In genomic region chr3:99560917-99561316, GRCm38 (mm10) we compare ENCODE assay signal across 10 mouse cellular contexts.
A peak's percentile ranks its signal among the peaks of the same experiment; 100 is the strongest.
DNase-seq lines count a peak whose midpoint lies in the region; ATAC-seq and TF ChIP-seq lines count a peak whose summit lies in the region.
"Had no signal": no experiment of that assay in that cellular context is flagged by ENCODE, and none has a peak within 500 bp of the region (broad histone marks: within the 10 kb centered on the region; RNA-seq: fewer than 3 reads in every experiment).

No protein-coding gene starts in this region.

- H3K4me1 ChIP-seq in heart, embryonic 14.5 days (ENCODE audit: control insufficient read depth in 2 of 2, insufficient read depth in 2 of 2, low read length in 2 of 2) = peaks cover 2 to 15% of the 10 kb centered on the region in 2 experiments; a peak in 3 of 4 replicates
- no peaks in the 10 kb centered on the region for H3K4me1 ChIP-seq in lung, embryonic 14.5 days (ENCODE audit: insufficient read depth)
- no peaks in the 10 kb centered on the region for H3K4me1 ChIP-seq in lung, adult 2 months (ENCODE audit: control insufficient read depth, insufficient read depth, low read length)
- no peaks in the 10 kb centered on the region for H3K4me1 ChIP-seq in stomach, embryonic 15.5 days

- H3K27me3 ChIP-seq in heart, embryonic 14.5 days (ENCODE audit: control insufficient read depth, insufficient read depth, low read length) = no peaks in the 10 kb centered on the region
- H3K27me3 ChIP-seq in lung, embryonic 14.5 days (ENCODE audit: insufficient read depth, low read length) = no peaks in the 10 kb centered on the region
- H3K27me3 ChIP-seq in stomach, embryonic 15.5 days (replicated peaks) = no peaks in the 10 kb centered on the region

- no peaks in the 10 kb centered on the region for H3K9me3 ChIP-seq in heart, embryonic 14.5 days (ENCODE audit: control insufficient read depth, low read length)
- H3K9me3 ChIP-seq in lung, embryonic 14.5 days (ENCODE audit: low read depth, low read length) = no peaks in the 10 kb centered on the region
- H3K9me3 ChIP-seq in stomach, embryonic 15.5 days = no peaks in the 10 kb centered on the region

- no peak overlapping the region for H3K27ac ChIP-seq in heart, embryonic 14.5 days (replicated peaks in 1 of 2; ENCODE audit: control insufficient read depth in 1 of 2, insufficient read depth in 1 of 2, low read depth in 2 of 2, low read length in 2 of 2)
- no peak overlapping the region for H3K27ac ChIP-seq in lung, embryonic 14.5 days (ENCODE audit: low read depth)
- H3K27ac ChIP-seq in stomach, embryonic 15.5 days = no peak overlapping the region

- TF ChIP-seq POLR2A in lung, adult 2 months (IDR thresholded peaks at IDR 0.05; ENCODE audit: borderline replicate concordance, extremely low read depth, low read depth, low read length) = no peak

- DNase-seq in adrenal gland, adult (ENCODE audit: inconsistent age in 2 of 2, low spot score in 1 of 2) = peak; percentile 2 to 24
- no peak for DNase-seq in adrenal gland, postnatal 4 days (ENCODE audit: low spot score in 2 of 2)
- no peak for DNase-seq in heart, adult 9 months (ENCODE audit: low spot score in 2 of 2)
- peak; percentile 51 for DNase-seq in lung, embryonic 14.5 days
- DNase-seq in lung, adult 2 months = no peak
- DNase-seq in left cerebral cortex, adult 8-10 months (ENCODE audit: low spot score in 2 of 2) = no peak
- DNase-seq: kidney, adult 2 months; right cerebral cortex, postnatal 14 days had no signal

- 37% methylated on average over 1 of the region's 1 CpGs for WGBS in heart, embryonic 14.5 days
- WGBS in lung, embryonic 14.5 days = 30% methylated on average over 1 of the region's 1 CpGs
- WGBS in lung, adult 2 months = 35% methylated on average over 1 of the region's 1 CpGs
- 37% methylated on average over 1 of the region's 1 CpGs for whole genome bisulfite sequencing in stomach, embryonic 15.5 days

- H3K36me3 ChIP-seq in heart, embryonic 14.5 days (ENCODE audit: control insufficient read depth, insufficient read depth, low read length) = no peaks in the 10 kb centered on the region
- no peaks in the 10 kb centered on the region for H3K36me3 ChIP-seq in lung, embryonic 14.5 days (ENCODE audit: insufficient read depth)
- H3K36me3 ChIP-seq in stomach, embryonic 15.5 days = no peaks in the 10 kb centered on the region

- H3K4me3 ChIP-seq in heart, embryonic 14.5 days (ENCODE audit: control insufficient read depth in 1 of 2, insufficient read depth in 1 of 2, low read depth in 1 of 2, low read length in 2 of 2) = no peak overlapping the region
- no peak overlapping the region for H3K4me3 ChIP-seq in lung, embryonic 14.5 days (ENCODE audit: low read depth, low read length)
- no peak overlapping the region for H3K4me3 ChIP-seq in lung, adult 2 months (replicated peaks; ENCODE audit: extremely low read depth, low read depth, low read length)
- H3K4me3 ChIP-seq in stomach, embryonic 15.5 days (replicated peaks) = no peak overlapping the region

- no peak for TF ChIP-seq CTCF in lung, embryonic 14.5 days (IDR thresholded peaks at IDR 0.05; ENCODE audit: low read depth)
- no peak for TF ChIP-seq CTCF in lung, adult 2 months (IDR thresholded peaks at IDR 0.05; ENCODE audit: insufficient read depth, low read length)

- no peak overlapping the region for H3K4me2 ChIP-seq in heart, embryonic 14.5 days (ENCODE audit: low read length)
- H3K4me2 ChIP-seq in lung, embryonic 14.5 days = no peak overlapping the region
- no peak overlapping the region for H3K4me2 ChIP-seq in stomach, embryonic 15.5 days

- ATAC-seq in heart, embryonic 14.5 days (ENCODE audit: insufficient number of reproducible peaks, insufficient read depth, low FRiP score, low read depth) = peak; percentile 43; the same call in 1 of the 2 replicates
- ATAC-seq in lung, embryonic 14.5 days (ENCODE audit: insufficient read depth) = peak; percentile 80; the same call in 1 of the 2 replicates
- peak; percentile 60; the same call in 1 of the 2 replicates for ATAC-seq in stomach, embryonic 15.5 days (ENCODE audit: insufficient read depth, low FRiP score, low read depth)

- no peak overlapping the region for H3K9ac ChIP-seq in heart, embryonic 14.5 days (ENCODE audit: low read length)
- H3K9ac ChIP-seq in lung, embryonic 14.5 days = no peak overlapping the region
- no peak overlapping the region for H3K9ac ChIP-seq in stomach, embryonic 15.5 days

Comparison
In these comparisons a context has a peak if more than half of its experiments do, and no peak if none do; other contexts are left out.
1. DNase-seq: peak in adrenal gland, adult (2 of 2) and lung, embryonic 14.5 days (single experiment); none in adrenal gland, postnatal 4 days (0 of 2), heart, adult 9 months (0 of 2), lung, adult 2 months (single experiment) and left cerebral cortex, adult 8-10 months (0 of 2).
2. Peak in every context shown above with its lines, with median percentiles within 50 percentile points of each other: ATAC-seq.